Mouse (Mus musculus): Measurements from ENCODE around the gene Pop4. TPM values are rescaled to one million over a fixed set of nuclear protein-coding genes. Genes with fewer than 3 reads are reported as not detected.

Pop4 gene
- polyA plus RNA-seq, 1 experiment from 2014 or later, result 82.9 TPM

DNA sequence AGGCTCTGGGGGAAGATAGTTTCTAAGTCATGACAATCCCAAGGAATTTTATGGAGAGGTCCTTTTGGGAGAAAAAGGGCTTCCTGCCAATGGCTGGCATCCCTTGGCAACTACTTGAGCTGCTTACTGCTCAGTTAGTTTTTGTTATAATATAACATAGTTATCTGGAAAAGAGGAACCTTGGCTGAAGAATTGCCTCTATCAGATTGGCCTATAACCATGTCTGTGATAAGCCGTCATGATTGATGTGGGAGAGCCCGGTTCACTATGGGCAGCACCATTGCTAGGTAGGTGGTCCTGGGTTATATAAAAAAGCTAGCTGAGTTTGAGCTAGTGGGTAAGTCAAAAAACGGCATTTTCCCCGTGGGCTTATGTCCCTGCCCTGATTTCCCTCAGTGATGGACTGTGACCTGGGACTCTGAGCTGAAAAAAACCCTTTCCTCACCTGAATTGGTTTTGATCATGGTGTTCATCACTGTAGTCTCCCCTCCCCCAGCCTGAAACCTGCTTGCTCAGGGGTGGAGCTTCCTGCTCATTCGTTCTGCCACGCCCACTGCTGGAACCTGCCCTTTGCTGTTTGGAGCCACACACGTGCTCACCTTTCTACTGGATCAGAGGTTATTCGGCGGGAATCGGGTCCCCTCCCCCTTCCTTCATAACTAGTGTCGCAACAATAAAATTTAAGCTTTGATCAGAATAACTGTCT lies 34.7 kb downstream of the Pop4 start:
- no peak for DNase-seq (ENCODE audit: low spot score)
- no peaks in the 10 kb centered on the region for H3K9me3 ChIP-seq (replicated peaks)
- no peak overlapping the region for H3K4me3 ChIP-seq
- H3K4me1 ChIP-seq, result no peaks in the 10 kb centered on the region
- 44% methylated on average over 11 of the region's 11 CpGs for WGBS
- H3K36me3 ChIP-seq, result no peaks in the 10 kb centered on the region
- H3K27ac ChIP-seq, result no peak overlapping the region
- no peaks in the 10 kb centered on the region for H3K27me3 ChIP-seq (ENCODE audit: low read depth, poor library complexity, severe bottlenecking)

- Histone ChIP-seq H3K27ac (no peak overlapping the region), H3K36me3 (no peaks in the 10 kb centered on the region), H3K4me1 (peaks cover 23% of the 10 kb centered on the region), H3K9me3 (replicated peaks) (no peaks in the 10 kb centered on the region), H3K4me3 (no peak overlapping the region), H3K27me3 (ENCODE audit: low read depth, poor library complexity, severe bottlenecking) (peaks cover 26% of the 10 kb centered on the region)
- 24% methylated on average over 8 of the region's 8 CpGs for WGBS
- DNase-seq (ENCODE audit: low spot score), result no peak
Observed at GRCm38 (mm10) chr7:38230285-38230684, 40.9 kb downstream of the Pop4 start.

DNA sequence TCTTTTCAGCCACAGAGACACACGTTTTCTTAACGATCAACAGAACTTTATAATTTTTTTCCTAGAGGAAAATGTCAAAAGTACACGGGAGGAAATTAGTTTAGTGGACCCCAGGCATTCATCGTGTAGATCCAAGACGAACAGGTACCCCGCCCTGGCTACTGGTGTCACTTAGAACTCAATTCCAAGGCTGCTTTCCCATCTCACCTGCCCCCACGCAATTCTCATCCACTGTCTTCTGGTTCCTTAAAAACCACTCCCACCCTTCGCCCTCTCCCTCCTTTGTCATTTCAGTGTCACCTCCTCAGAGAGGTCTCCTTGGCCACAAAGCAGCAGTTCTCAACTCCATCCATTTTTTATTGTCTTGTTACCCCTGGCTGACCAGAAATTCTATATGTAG lies 42.9 kb downstream of the Pop4 start:
- 19% methylated on average over 8 of the region's 8 CpGs for WGBS
- Histone ChIP-seq H3K27ac (peak overlapping the region; percentile 85; the same call in 1 of the 2 replicates), H3K4me1 (peaks cover 28% of the 10 kb centered on the region), H3K27me3 (ENCODE audit: low read depth, poor library complexity, severe bottlenecking) (peaks cover 26% of the 10 kb centered on the region), H3K36me3 (no peaks in the 10 kb centered on the region), H3K9me3 (replicated peaks) (no peaks in the 10 kb centered on the region), H3K4me3 (peak overlapping the region; percentile 69)
- DNase-seq (ENCODE audit: low spot score), result no peak

- WGBS, result under 1% methylated on average over 36 of the region's 36 CpGs
Observed at GRCm38 (mm10) chr7:38227900-38228298, 43.3 kb downstream of the Pop4 start, which contains the start of gene Plekhf1. Gene Plekhf1 (minus strand): TSS chr7:38228016.

DNA sequence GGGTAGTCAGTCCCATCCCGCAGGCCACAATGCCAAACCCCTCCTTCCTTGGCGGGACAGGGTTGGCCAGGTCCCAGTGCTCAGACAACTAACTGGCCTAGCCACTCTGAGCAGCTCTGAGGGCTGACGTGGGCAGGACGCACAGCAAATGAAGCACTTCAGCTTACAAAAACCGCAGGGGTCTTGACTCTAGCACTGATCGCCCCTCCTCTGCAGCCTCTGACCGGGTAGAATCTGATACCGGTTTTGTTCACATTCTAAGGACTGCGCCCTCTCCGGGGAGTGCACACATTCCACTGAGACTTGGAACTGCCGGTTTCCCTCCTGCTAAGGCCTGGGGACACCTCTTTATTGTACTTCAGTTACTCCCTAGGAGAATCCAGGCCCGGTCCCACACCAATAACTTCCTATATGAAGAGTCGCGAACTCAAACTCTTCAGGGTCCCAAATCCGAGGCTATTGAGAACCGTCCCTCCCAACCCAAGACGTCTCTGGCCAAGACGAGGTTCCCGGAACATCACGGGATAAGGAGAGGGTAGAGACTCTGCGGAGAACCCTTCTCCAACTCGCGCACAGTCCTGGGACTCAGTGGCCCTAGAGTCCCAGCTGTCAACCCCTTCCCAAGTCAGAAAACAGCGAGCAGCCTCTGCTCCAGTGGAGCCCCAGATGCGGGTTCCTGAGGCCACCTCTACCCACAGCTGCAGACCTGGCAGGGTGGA lies 43.9 kb downstream of the Pop4 start:
- DNase-seq (ENCODE audit: low spot score), result peak; percentile 68
- no peaks in the 10 kb centered on the region for H3K9me3 ChIP-seq (replicated peaks)

More at GRCm38 (mm10) chr7:38227900-38228298, 43.3 kb downstream of the Pop4 start, which contains the start of gene Plekhf1:
- Histone ChIP-seq H3K36me3 (no peaks in the 10 kb centered on the region), H3K4me1 (peaks cover 28% of the 10 kb centered on the region), H3K27ac (peak within 1 kb of the TSS; percentile 85), H3K27me3 (ENCODE audit: low read depth, poor library complexity, severe bottlenecking) (peaks cover 26% of the 10 kb centered on the region), H3K4me3 (peak within 1 kb of the TSS; percentile 69), H3K9me3 (replicated peaks) (no peaks in the 10 kb centered on the region)
- peak; percentile 93 for DNase-seq (ENCODE audit: low spot score)

GRCm38 (mm10) chr7:38226226-38226625 lies 45.0 kb downstream of the Pop4 start:
- Histone ChIP-seq H3K9me3 (replicated peaks) (no peaks in the 10 kb centered on the region), H3K27ac (no peak overlapping the region), H3K4me3 (no peak overlapping the region), H3K4me1 (peaks cover 28% of the 10 kb centered on the region), H3K36me3 (peaks cover 6% of the 10 kb centered on the region; the same call in 1 of the 2 replicates), H3K27me3 (ENCODE audit: low read depth, poor library complexity, severe bottlenecking) (peaks cover 30% of the 10 kb centered on the region)
- no peak for DNase-seq (ENCODE audit: low spot score)
- 72% methylated on average over 2 of the region's 2 CpGs for WGBS

More for the DNA sequence above, 43.9 kb downstream of the Pop4 start:
- Histone ChIP-seq H3K27me3 (ENCODE audit: low read depth, poor library complexity, severe bottlenecking) (peaks cover 26% of the 10 kb centered on the region), H3K4me1 (peaks cover 28% of the 10 kb centered on the region), H3K27ac (peak overlapping the region; percentile 85), H3K4me3 (peak overlapping the region; percentile 69), H3K36me3 (no peaks in the 10 kb centered on the region)
- 0% methylated on average over 25 of the region's 25 CpGs for WGBS

GRCm38 (mm10) chr7:38224577-38225369 lies 46.5 kb downstream of the Pop4 start:
- WGBS, result 89% methylated on average over 13 of the region's 13 CpGs
- Histone ChIP-seq H3K4me3 (no peak overlapping the region), H3K36me3 (peaks cover 19% of the 10 kb centered on the region; the same call in 1 of the 2 replicates), H3K4me1 (peaks cover 28% of the 10 kb centered on the region), H3K9me3 (replicated peaks) (no peaks in the 10 kb centered on the region), H3K27ac (no peak overlapping the region), H3K27me3 (ENCODE audit: low read depth, poor library complexity, severe bottlenecking) (peaks cover 18% of the 10 kb centered on the region)
- no peak for DNase-seq (ENCODE audit: low spot score)

DNA sequence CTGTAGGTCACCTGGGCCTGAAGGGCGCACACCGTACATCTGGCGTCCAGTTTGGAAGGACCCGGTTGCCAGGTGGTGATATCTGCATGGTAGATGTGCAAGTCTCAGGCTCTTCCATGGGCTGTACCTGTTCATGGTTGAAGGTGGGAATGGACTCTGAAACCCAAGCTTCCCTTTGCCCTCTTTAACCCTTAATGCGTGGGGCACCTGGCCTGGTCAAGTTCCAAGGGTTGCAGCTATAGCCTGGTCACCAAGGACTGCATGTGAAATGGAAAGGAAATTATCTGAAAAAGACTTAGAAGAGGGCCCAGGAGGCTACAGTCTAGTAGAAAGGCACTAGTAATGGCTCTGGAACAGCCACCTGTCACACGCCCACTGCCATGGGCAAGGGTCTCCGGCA lies 50.4 kb downstream of the Pop4 start:
- 96% methylated on average over 7 of the region's 7 CpGs for WGBS
- H3K27ac ChIP-seq, result no peak overlapping the region

GRCm38 (mm10) chr7:38219526-38219925 lies 51.7 kb downstream of the Pop4 start:
- H3K36me3 ChIP-seq, result peaks cover 21% of the 10 kb centered on the region; the same call in 1 of the 2 replicates
- H3K27me3 ChIP-seq (ENCODE audit: low read depth, poor library complexity, severe bottlenecking), result 0 out of 2 replicates have a peak, but pooled peaks cover 4% of the 10 kb centered on the region
- 91% methylated on average over 4 of the region's 4 CpGs for WGBS
- no peaks in the 10 kb centered on the region for H3K4me1 ChIP-seq
- no peak overlapping the region for H3K27ac ChIP-seq
- DNase-seq (ENCODE audit: low spot score), result no peak
- H3K4me3 ChIP-seq, result no peak overlapping the region
- H3K9me3 ChIP-seq (replicated peaks), result no peaks in the 10 kb centered on the region

More for the DNA sequence above, 50.4 kb downstream of the Pop4 start:
- Histone ChIP-seq H3K4me1 (0 out of 2 replicates have a peak, but pooled peaks cover 5% of the 10 kb centered on the region), H3K36me3 (peaks cover 21% of the 10 kb centered on the region; the same call in 1 of the 2 replicates), H3K4me3 (no peak overlapping the region), H3K9me3 (replicated peaks) (no peaks in the 10 kb centered on the region), H3K27me3 (ENCODE audit: low read depth, poor library complexity, severe bottlenecking) (0 out of 2 replicates have a peak, but pooled peaks cover 4% of the 10 kb centered on the region)
- no peak for DNase-seq (ENCODE audit: low spot score)

- Histone ChIP-seq H3K27me3 (ENCODE audit: low read depth, poor library complexity, severe bottlenecking) (0 out of 2 replicates have a peak, but pooled peaks cover 4% of the 10 kb centered on the region), H3K4me3 (no peak overlapping the region), H3K36me3 (peaks cover 21% of the 10 kb centered on the region; the same call in 1 of the 2 replicates), H3K27ac (no peak overlapping the region), H3K4me1 (no peaks in the 10 kb centered on the region), H3K9me3 (replicated peaks) (no peaks in the 10 kb centered on the region)
- no peak for DNase-seq (ENCODE audit: low spot score)
- WGBS, result 82% methylated on average over 8 of the region's 8 CpGs
Observed at GRCm38 (mm10) chr7:38218631-38219367, 52.4 kb downstream of the Pop4 start.

- 61% methylated on average over 5 of the region's 5 CpGs for WGBS
- no peaks in the 10 kb centered on the region for H3K4me1 ChIP-seq
- H3K27ac ChIP-seq, result no peak overlapping the region
- H3K36me3 ChIP-seq, result peaks cover 21% of the 10 kb centered on the region; the same call in 1 of the 2 replicates
- H3K9me3 ChIP-seq (replicated peaks), result no peaks in the 10 kb centered on the region
- no peak for DNase-seq (ENCODE audit: low spot score)
- 0 out of 2 replicates have a peak, but pooled peaks cover 4% of the 10 kb centered on the region for H3K27me3 ChIP-seq (ENCODE audit: low read depth, poor library complexity, severe bottlenecking)
- no peak overlapping the region for H3K4me3 ChIP-seq
Observed at GRCm38 (mm10) chr7:38217417-38218171, 53.6 kb downstream of the Pop4 start.

Data from limb, embryonic 10.5 days (tissue).